Mouse (Mus musculus): ENCODE results near the gene Srgap2.

Gene Srgap2

GRCm38 (mm10) chr1:131246433-131247395, 280.4 kb downstream of the Srgap2 start:
- DNase-seq (ENCODE audit: low read depth, low spot score) = peak; percentile 35

GRCm38 (mm10) chr1:131245926-131246325, 281.2 kb downstream of the Srgap2 start:
- DNase-seq (ENCODE audit: low read depth, low spot score) = peak; percentile 43

GRCm38 (mm10) chr1:131245089-131245856, 281.9 kb downstream of the Srgap2 start, which contains the start of gene Rassf5:
Rassf5 (minus strand) TSS chr1:131245258.
- DNase-seq (ENCODE audit: low read depth, low spot score) = no peak

GRCm38 (mm10) chr1:131244536-131245088, 282.5 kb downstream of the Srgap2 start:
- no peak for DNase-seq (ENCODE audit: low read depth, low spot score)

- DNase-seq (ENCODE audit: low read depth, low spot score) = no peak
Observed at GRCm38 (mm10) chr1:131242956-131243355, 284.2 kb downstream of the Srgap2 start.

GRCm38 (mm10) chr1:131239576-131240193, 287.5 kb downstream of the Srgap2 start:
- DNase-seq (ENCODE audit: low read depth, low spot score) = no peak

GRCm38 (mm10) chr1:131238931-131239381, 288.2 kb downstream of the Srgap2 start:
- DNase-seq (ENCODE audit: low read depth, low spot score) = no peak

- no peak for DNase-seq (ENCODE audit: low read depth, low spot score)
Observed at GRCm38 (mm10) chr1:131236077-131236476, 291.1 kb downstream of the Srgap2 start.

All from forelimb bud, embryonic 11.5 days (tissue).